11 mouse cellular contexts compared by ENCODE assay signal in the genomic region with DNA sequence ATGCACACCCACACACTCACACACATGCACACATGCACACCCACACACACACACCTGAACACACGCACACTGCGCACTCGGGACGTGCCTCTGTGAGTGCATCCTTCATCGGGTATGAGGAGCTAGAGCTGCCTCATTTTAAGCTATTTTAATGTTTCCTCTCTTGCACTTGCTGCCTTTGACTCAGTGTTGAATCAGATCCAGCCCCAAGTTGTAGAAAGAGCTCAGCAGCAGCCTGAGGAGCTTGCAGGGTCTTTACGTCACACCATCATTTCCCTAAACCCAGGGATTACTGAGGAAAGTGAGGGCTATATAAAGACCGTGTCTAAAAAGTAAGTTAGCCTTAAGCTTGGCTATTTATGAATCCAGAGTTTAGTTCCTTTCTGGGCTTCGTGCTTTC.
DNase-seq lines count a peak whose midpoint lies in the region; ATAC-seq and TF ChIP-seq lines count a peak whose summit lies in the region.
"Had no signal": no experiment of that assay in that cellular context is flagged by ENCODE, and none has a peak within 500 bp of the region (broad histone marks: within the 10 kb centered on the region; RNA-seq: fewer than 3 reads in every experiment).

No protein-coding gene starts in this region.

- H3K36me3 ChIP-seq in intestine, embryonic 16.5 days (ENCODE audit: control insufficient read depth, insufficient read depth, low read length) = 0 out of 2 replicates have a peak, but pooled peaks cover 3% of the 10 kb centered on the region
- no peaks in the 10 kb centered on the region for H3K36me3 ChIP-seq in intestine, embryonic 15.5 days
- no peaks in the 10 kb centered on the region; the same call in 1 of the 2 replicates for H3K36me3 ChIP-seq in midbrain, embryonic 15.5 days (replicated peaks)

- DNase-seq in NIH3T3 (ENCODE audit: low read depth) = peak; percentile 46
- no peak for DNase-seq in thymus, postnatal 10 days (ENCODE audit: low spot score in 2 of 2)
- DNase-seq in cerebellum, postnatal 10 days = no peak
- DNase-seq: cerebellum, adult 2 months; kidney, postnatal 10 days; lung, embryonic 14.5 days; thymus, postnatal 36 days had no signal

- WGBS in intestine, embryonic 16.5 days = 84% methylated on average over 8 of the region's 8 CpGs
- WGBS in intestine, embryonic 15.5 days = 87% methylated on average over 8 of the region's 8 CpGs
- WGBS in midbrain, embryonic 15.5 days = 79% methylated on average over 8 of the region's 8 CpGs

- H3K4me3 ChIP-seq in intestine, embryonic 16.5 days (ENCODE audit: low read length) = no peak overlapping the region
- no peak overlapping the region for H3K4me3 ChIP-seq in intestine, embryonic 15.5 days (replicated peaks)
- H3K4me3 ChIP-seq in cortical plate, adult 2 months (ENCODE audit: insufficient read depth, low read length) = no peak overlapping the region
- H3K4me3 ChIP-seq in midbrain, embryonic 15.5 days = no peak overlapping the region

- no peaks in the 10 kb centered on the region for H3K9me3 ChIP-seq in intestine, embryonic 16.5 days (ENCODE audit: control insufficient read depth, low read length)
- no peaks in the 10 kb centered on the region for H3K9me3 ChIP-seq in intestine, embryonic 15.5 days
- H3K9me3 ChIP-seq in midbrain, embryonic 15.5 days = no peaks in the 10 kb centered on the region

- no peaks in the 10 kb centered on the region for H3K27me3 ChIP-seq in intestine, embryonic 16.5 days (replicated peaks; ENCODE audit: control insufficient read depth, insufficient read depth, low read length)
- no peaks in the 10 kb centered on the region for H3K27me3 ChIP-seq in intestine, embryonic 15.5 days (replicated peaks)
- H3K27me3 ChIP-seq in midbrain, embryonic 15.5 days (replicated peaks) = no peaks in the 10 kb centered on the region

- H3K27ac ChIP-seq in intestine, embryonic 16.5 days (ENCODE audit: low read length) = peak overlapping the region; percentile 4; the same call in 1 of the 2 replicates
- no peak overlapping the region for H3K27ac ChIP-seq in intestine, embryonic 15.5 days
- H3K27ac ChIP-seq in cortical plate, adult 2 months (ENCODE audit: insufficient read depth, low read length) = 0 out of 2 replicates have a peak overlapping the region, but pooled peaks have one; percentile 17
- peak overlapping the region; percentile 49; the same call in 1 of the 2 replicates for H3K27ac ChIP-seq in midbrain, embryonic 15.5 days

- no peak overlapping the region for H3K4me2 ChIP-seq in intestine, embryonic 16.5 days (ENCODE audit: low read depth, low read length)
- no peak overlapping the region for H3K4me2 ChIP-seq in intestine, embryonic 15.5 days (replicated peaks)
- H3K4me2 ChIP-seq in midbrain, embryonic 15.5 days = no peak overlapping the region
- H3K4me2 ChIP-seq: lung, embryonic 14.5 days had no signal

- no peak for TF ChIP-seq POLR2A in cortical plate, adult 2 months (IDR thresholded peaks at IDR 0.05; ENCODE audit: extremely low read depth, insufficient read depth, low read length)

- no peak for ATAC-seq in intestine, embryonic 16.5 days
- no peak for ATAC-seq in intestine, embryonic 15.5 days
- ATAC-seq in midbrain, embryonic 15.5 days (replicated peaks) = 0 out of 2 replicates have a peak, but pooled peaks have one; percentile 21

- TF ChIP-seq CTCF in cortical plate, adult 2 months (IDR thresholded peaks at IDR 0.05; ENCODE audit: extremely low read depth, insufficient read depth, low read length) = no peak

- no peak overlapping the region for H3K9ac ChIP-seq in intestine, embryonic 16.5 days (ENCODE audit: low read depth, low read length)
- H3K9ac ChIP-seq in intestine, embryonic 15.5 days = no peak overlapping the region
- H3K9ac ChIP-seq in midbrain, embryonic 15.5 days = no peak overlapping the region
- H3K9ac ChIP-seq: lung, embryonic 14.5 days had no signal

- peaks cover 35% of the 10 kb centered on the region for H3K4me1 ChIP-seq in intestine, embryonic 16.5 days (ENCODE audit: control insufficient read depth, insufficient read depth, low read length)
- peaks cover 21% of the 10 kb centered on the region for H3K4me1 ChIP-seq in intestine, embryonic 15.5 days (replicated peaks)
- H3K4me1 ChIP-seq in cortical plate, adult 2 months (ENCODE audit: control insufficient read depth, insufficient read depth, low read length) = peaks cover 24% of the 10 kb centered on the region
- H3K4me1 ChIP-seq in midbrain, embryonic 15.5 days = peaks cover 50% of the 10 kb centered on the region
